Mouse (Mus musculus) C2C12 (cell line): ENCODE data around the gene Pomt2. TPM values are rescaled to one million over a fixed set of nuclear protein-coding genes. Genes with fewer than 3 reads are reported as not detected.

Source experiments
- H3K27me3 ChIP-seq: one replicate; pipeline ENCODE4 v1.6.1; 2011; ENCODE audit not compliant: control insufficient read depth, insufficient read depth, insufficient read length
- H3K36me3 ChIP-seq: one replicate; pipeline ENCODE4 v1.6.1; 2011; ENCODE audit not compliant: control insufficient read depth, insufficient read depth
- H3K4me3 ChIP-seq: one replicate; pipeline ENCODE4 v1.5.1; 2011; ENCODE audit warnings: mild to moderate bottlenecking, control low read depth; ENCODE audit not compliant: poor library complexity, insufficient read depth, severe bottlenecking
- H3K79me2 ChIP-seq: one replicate; pipeline ENCODE4 v1.6.1; 2011; ENCODE audit not compliant: control insufficient read depth, insufficient read depth
- H3K79me3 ChIP-seq: one replicate; pipeline ENCODE4 v1.6.1; 2011; ENCODE audit warnings: low read depth, control low read depth
- H3ac ChIP-seq: one replicate; pipeline ENCODE3; 2011; ENCODE audit warnings: low read depth; ENCODE audit not compliant: control insufficient read depth, insufficient read length
- CEBPB ChIP-seq: IDR thresholded peaks from one replicate; pipeline ENCODE4 v1.6.1; 2011; ENCODE audit warnings: low read depth, mild to moderate bottlenecking, control low read depth, moderate library complexity
- CTCF ChIP-seq: IDR thresholded peaks from one replicate; pipeline ENCODE4 v1.5.1; 2011; ENCODE audit not compliant: control insufficient read depth, insufficient read depth, insufficient read length
- FOSL1 ChIP-seq: IDR thresholded peaks from one replicate; pipeline ENCODE4 v1.8.0; 2011; ENCODE audit warnings: mild to moderate bottlenecking, low read length; ENCODE audit not compliant: poor library complexity, insufficient read depth, severe bottlenecking
- MAX ChIP-seq: IDR thresholded peaks from one replicate; pipeline ENCODE4 v1.6.1; 2011; ENCODE audit warnings: mild to moderate bottlenecking, control low read depth
- MYOD1 ChIP-seq: IDR thresholded peaks from one replicate; pipeline ENCODE4 v1.6.1; 2011; ENCODE audit warnings: low read depth; ENCODE audit not compliant: control insufficient read depth, insufficient read length
- MYOG ChIP-seq: IDR thresholded peaks from one replicate; pipeline ENCODE4 v1.6.1; 2011; ENCODE audit not compliant: control insufficient read depth, insufficient read length; ENCODE audit errors: extremely low read depth
- USF1 ChIP-seq: IDR thresholded peaks from one replicate; pipeline ENCODE4 v1.6.1; 2011; ENCODE audit warnings: low read depth, mild to moderate bottlenecking, control low read depth, moderate library complexity
- polyA plus RNA-seq: library from polyadenylated mRNA; unstranded; fragments of >200 nt; fragmentation: generic; extraction: Trizol; gene quantifications from one replicate; pipeline ENCODE4 v1.2.1, GENCODE M21; 2012; ENCODE audit warnings: missing spikeins

Gene Pomt2
- polyA plus RNA-seq, 1 experiment: 9.8 TPM

- Histone ChIP-seq H3K79me3 (no peaks in the 10 kb centered on the region), H3ac (no peak overlapping the region), H3K79me2 (no peaks in the 10 kb centered on the region), H3K4me3 (no peak overlapping the region), H3K27me3 (no peaks in the 10 kb centered on the region), H3K36me3 (peaks cover 22% of the 10 kb centered on the region)
- TF ChIP-seq MYOG: no peak
- no peak for TF ChIP-seq USF1
Observed at GRCm38 (mm10) chr12:87130224-87130623, 17.5 kb downstream of the Pomt2 start.

GRCm38 (mm10) chr12:87127256-87127655 is 20.5 kb downstream of the Pomt2 start:
- peaks cover 29% of the 10 kb centered on the region for H3K36me3 ChIP-seq
- H3K79me2 ChIP-seq: no peaks in the 10 kb centered on the region
- TF ChIP-seq CEBPB (no peak), MAX (no peak), USF1 (no peak), MYOD1 (no peak), MYOG (no peak)
- H3K79me3 ChIP-seq: no peaks in the 10 kb centered on the region
- no peak overlapping the region for H3ac ChIP-seq
- H3K27me3 ChIP-seq: no peaks in the 10 kb centered on the region
- H3K4me3 ChIP-seq: no peak overlapping the region

- peaks cover 32% of the 10 kb centered on the region for H3K36me3 ChIP-seq
- TF ChIP-seq MAX (no peak), MYOG (no peak), USF1 (no peak), CTCF (no peak), MYOD1 (no peak), FOSL1 (no peak), CEBPB (no peak)
Observed at GRCm38 (mm10) chr12:87121918-87122589, 25.7 kb downstream of the Pomt2 start.

GRCm38 (mm10) chr12:87107357-87107977 is 40.3 kb downstream of the Pomt2 start:
- Histone ChIP-seq H3K79me3 (no peaks in the 10 kb centered on the region), H3ac (no peak overlapping the region), H3K4me3 (no peak overlapping the region), H3K27me3 (peaks cover 2% of the 10 kb centered on the region), H3K36me3 (peaks cover 13% of the 10 kb centered on the region), H3K79me2 (no peaks in the 10 kb centered on the region)
- TF ChIP-seq MYOG (no peak), USF1 (no peak), MYOD1 (no peak), FOSL1 (no peak), CEBPB (no peak), MAX (no peak), CTCF (no peak)

More at GRCm38 (mm10) chr12:87121918-87122589, 25.7 kb downstream of the Pomt2 start:
- Histone ChIP-seq H3K27me3 (no peaks in the 10 kb centered on the region), H3K79me3 (no peaks in the 10 kb centered on the region), H3ac (no peak overlapping the region), H3K79me2 (no peaks in the 10 kb centered on the region), H3K4me3 (no peak overlapping the region)

GRCm38 (mm10) chr12:87104796-87105195 is 43.0 kb downstream of the Pomt2 start:
- peaks cover 6% of the 10 kb centered on the region for H3K36me3 ChIP-seq
- no peak for TF ChIP-seq MAX
- TF ChIP-seq CEBPB: no peak
- H3K4me3 ChIP-seq: no peak overlapping the region
- H3K79me2 ChIP-seq: no peaks in the 10 kb centered on the region
- H3ac ChIP-seq: no peak overlapping the region
- H3K79me3 ChIP-seq: no peaks in the 10 kb centered on the region
- peaks cover 26% of the 10 kb centered on the region for H3K27me3 ChIP-seq

- TF ChIP-seq CEBPB (no peak), FOSL1 (no peak), MYOG (no peak), CTCF (no peak), MYOD1 (no peak), MAX (no peak), USF1 (no peak)
- Histone ChIP-seq H3K79me2 (no peaks in the 10 kb centered on the region), H3K36me3 (peaks cover 6% of the 10 kb centered on the region), H3K27me3 (peaks cover 39% of the 10 kb centered on the region), H3ac (no peak overlapping the region), H3K79me3 (no peaks in the 10 kb centered on the region), H3K4me3 (no peak overlapping the region)
Observed at GRCm38 (mm10) chr12:87103471-87103870, 44.3 kb downstream of the Pomt2 start.
